Mouse (Mus musculus) Patski (cell line): ENCODE measurements around the gene Rdh5. TPM values are rescaled to one million over a fixed set of nuclear protein-coding genes. Genes with fewer than 3 reads are reported as not detected.
A peak's percentile ranks its signal among the peaks of the same experiment; 100 is the strongest.

ENCODE experiments used
- ATAC-seq: fragments of 100-300 bp; one replicate; pipeline ENCODE4 v1.8.0; 2021
- CTCF ChIA-PET: fragments of 350-600 bp; sonication (Branson Sonifier 250); formaldehyde crosslinking; loops from one replicate; lab custom pipeline; 2022; ENCODE audit warnings: inconsistent platforms; lab: Charles Lee
- POLR2A ChIA-PET: fragments of 350-600 bp; sonication (Branson Sonifier 250); formaldehyde crosslinking; loops from one replicate; lab custom pipeline; 2022; ENCODE audit warnings: antibody characterized with exemption, inconsistent platforms; lab: Charles Lee
- DNase-seq: peaks from one replicate; pipeline ENCODE4 v3.0.0-alpha.2; 2011; ENCODE audit warnings: low read depth, low spot score
- H3K27me3 ChIP-seq: fragments of 371-371 bp; one replicate; pipeline ENCODE4 v1.5.1; 2021
- CTCF ChIP-seq: fragments of 100-300 bp; IDR thresholded peaks from one replicate; pipeline ENCODE4 v1.5.1; 2021
- in situ Hi-C: fragments of 300-500 bp; cut with MboI; formaldehyde crosslinking; loops from 3 replicates; pipeline ENCODE4 v1.11.1; 2018; ENCODE audit warnings: low pct_unique_long_range_greater_than_20kb, mixed read lengths
- polyA plus RNA-seq: library from polyadenylated mRNA; unstranded; gene quantifications from one replicate; pipeline ENCODE4 v1.2.3, GENCODE M21; 2021

The Rdh5 gene
- polyA plus RNA-seq, 1 experiment from 2014 or later: 10.8 TPM

GRCm38 (mm10) chr10:128945675-128946074 lies 23.0 kb upstream of the Rdh5 start:
- in situ Hi-C loops: no loop called here
- DNase-seq (no peak), ATAC-seq (peak; percentile 42)
- CTCF ChIA-PET: interaction anchor here (0.6 to 4.4 kb wide), 18 partner anchors 11 to 103 kb away, joined by 3 to 99 read pairs (median 4); partner anchors contain the start of genes Bloc1s1, Itga7 and Rdh5
- POLR2A ChIA-PET: interaction anchor here (0.8 to 1.8 kb wide), 4 partner anchors 15 to 36 kb away, joined by 3 to 8 read pairs (median 6); partner anchors contain the start of genes Bloc1s1 and Rdh5
- no peak for TF ChIP-seq CTCF
- H3K27me3 ChIP-seq: no peaks in the 10 kb centered on the region

GRCm38 (mm10) chr10:128940475-128941061 lies 17.9 kb upstream of the Rdh5 start:
- in situ Hi-C loops: no loop called here

GRCm38 (mm10) chr10:128938974-128939373 lies 16.3 kb upstream of the Rdh5 start:
- TF ChIP-seq CTCF: no peak
- ChIA-PET CTCF (interaction anchor here (1.3 to 1.9 kb wide), 2 partner anchors 11 to 20 kb away, joined by 4 read pairs; no protein-coding TSS in a partner anchor), POLR2A (interaction anchor here (1.1 kb wide), 1 partner anchor 19 kb away, joined by 3 read pairs; no protein-coding TSS in a partner anchor)
- no peak for ATAC-seq
- in situ Hi-C loops: no loop called here
- no peak for DNase-seq
- H3K27me3 ChIP-seq: no peaks in the 10 kb centered on the region

More at GRCm38 (mm10) chr10:128940475-128941061, 17.9 kb upstream of the Rdh5 start:
- DNase-seq (no peak), ATAC-seq (no peak)
- ChIA-PET CTCF (interaction anchor here (1.0 to 1.4 kb wide), 2 partner anchors 14 to 28 kb away, joined by 3 read pairs; no protein-coding TSS in a partner anchor), POLR2A (interaction anchor here (0.9 to 1.7 kb wide), 3 partner anchors 9 to 27 kb away, joined by 3 to 5 read pairs (median 3); partner anchors contain the start of gene Rdh5)
- no peak for TF ChIP-seq CTCF
- no peaks in the 10 kb centered on the region for H3K27me3 ChIP-seq

- H3K27me3 ChIP-seq: no peaks in the 10 kb centered on the region
- no peak for DNase-seq
- POLR2A ChIA-PET: interaction anchor here (1.1 kb wide), 1 partner anchor 18 kb away, joined by 3 read pairs; no protein-coding TSS in a partner anchor
- CTCF ChIA-PET: interaction anchor here (1.3 to 1.9 kb wide), 2 partner anchors 10 to 19 kb away, joined by 4 read pairs; no protein-coding TSS in a partner anchor
- in situ Hi-C loops: no loop called here
- no peak for ATAC-seq
- no peak for TF ChIP-seq CTCF
Measured at GRCm38 (mm10) chr10:128938457-128938856, 15.8 kb upstream of the Rdh5 start.

GRCm38 (mm10) chr10:128937756-128938390 lies 15.2 kb upstream of the Rdh5 start:
- in situ Hi-C loops: no loop called here
- no peak for TF ChIP-seq CTCF
- ChIA-PET POLR2A (interaction anchor here (1.1 kb wide), 1 partner anchor 18 kb away, joined by 3 read pairs; no protein-coding TSS in a partner anchor), CTCF (interaction anchor here (1.9 kb wide), 1 partner anchor 19 kb away, joined by 4 read pairs; no protein-coding TSS in a partner anchor)
- DNase-seq (no peak), ATAC-seq (no peak)
- no peaks in the 10 kb centered on the region for H3K27me3 ChIP-seq

GRCm38 (mm10) chr10:128935826-128936440 lies 13.2 kb upstream of the Rdh5 start:
- ChIA-PET POLR2A (interaction anchor here (0.6 kb wide), 1 partner anchor 33 kb away, joined by 3 read pairs; no protein-coding TSS in a partner anchor), CTCF (interaction anchor here (1.2 to 6.6 kb wide), 4 partner anchors 9 to 23 kb away, joined by 3 to 55 read pairs (median 9); partner anchors contain the start of genes Bloc1s1 and Rdh5)
- no peaks in the 10 kb centered on the region for H3K27me3 ChIP-seq
- DNase-seq (no peak), ATAC-seq (no peak)
- in situ Hi-C loops: no loop called here
- TF ChIP-seq CTCF: no peak

- ChIA-PET CTCF (interaction anchor here (0.8 to 6.6 kb wide), 5 partner anchors 8 to 58 kb away, joined by 3 to 55 read pairs (median 7); partner anchors contain the start of genes Bloc1s1 and Rdh5), POLR2A (interaction anchor here (0.6 kb wide), 1 partner anchor 33 kb away, joined by 3 read pairs; no protein-coding TSS in a partner anchor)
- no peak for DNase-seq
- in situ Hi-C loops: no loop called here
- no peak for TF ChIP-seq CTCF
- H3K27me3 ChIP-seq: no peaks in the 10 kb centered on the region
- no peak for ATAC-seq
Measured at GRCm38 (mm10) chr10:128934997-128935787, 12.5 kb upstream of the Rdh5 start.

- in situ Hi-C loops: no loop called here
- ChIA-PET POLR2A (no interaction called here), CTCF (interaction anchor here (1.7 to 6.6 kb wide), 3 partner anchors 11 to 21 kb away, joined by 7 to 55 read pairs (median 11); partner anchors contain the start of genes Bloc1s1 and Rdh5)
- H3K27me3 ChIP-seq: no peaks in the 10 kb centered on the region
- DNase-seq (no peak), ATAC-seq (no peak)
- TF ChIP-seq CTCF: no peak
Measured at GRCm38 (mm10) chr10:128933976-128934721, 11.5 kb upstream of the Rdh5 start.
